Mouse (Mus musculus) thymus, postnatal 10 days (tissue): ENCODE measurements around the gene Gm12886.

Source experiments
- DNase-seq, 2 experiments: peaks; one replicate each; pipeline ENCODE4 v3.0.0; 2021; ENCODE audit warnings: low spot score in 2 of 2

Gene Gm12886

GRCm38 (mm10) chr4:121422999-121423398 lies at the start of gene Gm12886:
Gene Gm12886 (minus strand): TSS chr4:121423099.
- no peak for DNase-seq
